Mouse (Mus musculus) spleen, adult 18-20 months (tissue): ENCODE measurements around the gene Plekho1.

Experiments
- DNase-seq, 2 experiments: peaks; one replicate each; pipeline ENCODE4 v3.0.0; 2022; ENCODE audit warnings: mixed read lengths in 2 of 2

Gene Plekho1

GRCm38 (mm10) chr3:95945731-95946240 is 50.0 kb downstream of the Plekho1 start:
- DNase-seq = no peak

GRCm38 (mm10) chr3:95944742-95945141 is 51.1 kb downstream of the Plekho1 start:
- DNase-seq = no peak

DNA sequence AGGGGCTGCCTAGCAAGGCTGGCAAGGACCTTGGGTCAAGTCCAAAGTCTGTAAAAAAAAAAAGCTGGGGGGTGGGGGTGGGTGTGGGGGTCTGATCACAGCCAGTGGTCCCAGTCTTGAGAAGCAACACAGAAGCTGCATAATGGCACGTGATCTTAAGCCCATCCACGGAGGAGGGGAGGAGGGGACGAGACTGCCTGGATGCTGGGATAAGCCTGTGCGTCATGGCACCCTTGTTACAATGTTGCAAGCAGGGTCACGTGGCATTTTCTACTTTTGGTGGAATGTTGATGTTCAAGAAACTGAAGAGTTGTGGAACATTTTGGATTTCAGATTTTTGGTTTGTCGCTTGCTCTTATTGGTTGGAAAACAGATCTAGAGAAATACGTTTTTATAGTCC is 52.6 kb downstream of the Plekho1 start:
- DNase-seq = no peak

- DNase-seq = no peak
Measured at GRCm38 (mm10) chr3:95942749-95943148, 53.1 kb downstream of the Plekho1 start.

DNA sequence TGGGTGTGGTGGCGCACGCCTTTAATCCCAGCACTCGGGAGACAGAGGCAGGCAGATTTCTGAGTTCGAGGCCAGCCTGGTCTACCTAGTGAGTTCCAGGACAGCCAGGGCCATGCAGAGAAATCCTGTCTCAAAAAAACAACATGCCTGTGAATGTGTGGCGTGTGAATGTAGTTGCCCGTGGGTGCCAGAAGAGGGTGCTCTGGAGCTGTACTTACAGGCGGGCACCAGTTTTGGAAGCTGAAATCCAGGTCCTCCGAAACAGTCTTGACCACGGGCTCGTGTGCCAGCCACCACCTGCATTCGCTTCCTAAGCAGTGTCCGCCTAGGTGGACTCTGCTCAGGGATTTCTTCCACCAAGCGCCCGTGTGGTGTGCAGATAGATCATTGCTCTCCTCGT is 57.0 kb downstream of the Plekho1 start:
- no peak for DNase-seq
